Mouse (Mus musculus) duodenum, adult 2 months (tissue): Measurements from ENCODE around the gene Sgip1. TPM values are rescaled to one million over a fixed set of nuclear protein-coding genes. Genes with fewer than 3 reads are reported as not detected.

ENCODE experiments used
- polyA plus RNA-seq: library from polyadenylated mRNA; depleted of rRNA; stranded (reverse); fragments of >200 nt; gene quantifications from 2 replicates; pipeline ENCODE4 v1.2.3, GENCODE M21; 2012; ENCODE audit warnings: low replicate concordance; rRNA removed

The Sgip1 gene
- 0.21 and 0.32 TPM in 2 replicates for polyA plus RNA-seq

DNA sequence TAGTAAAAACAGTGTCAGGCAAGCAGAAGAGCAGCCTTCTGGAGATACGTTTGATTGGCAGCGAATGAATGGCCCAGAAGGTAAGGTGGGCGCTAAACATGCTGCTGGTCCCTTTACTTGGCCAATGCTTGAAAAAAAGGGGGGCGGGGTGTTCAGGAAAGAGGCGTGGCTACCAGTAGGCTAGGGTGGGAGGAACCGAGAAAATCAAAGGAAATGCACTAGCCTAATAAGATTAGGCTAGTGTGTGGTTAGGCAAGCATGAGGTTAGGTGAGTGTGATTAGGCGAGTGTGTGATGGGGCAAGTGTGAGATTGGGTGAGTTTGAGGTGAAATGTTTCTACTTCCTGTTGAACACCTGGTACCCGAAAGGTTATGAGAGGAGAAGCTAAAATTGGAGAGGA lies at the start of gene Sgip1:
Sgip1 (plus strand) TSS at position 11 of the 400 bp plus-strand sequence.

GRCm38 (mm10) chr4:102978440-102978839 lies 237.3 kb downstream of the Sgip1 start, which contains the start of gene Tctex1d1:
TSS of gene Tctex1d1 (plus strand) at chr4:102978606.

Other genes with a start within 250 kb of the Sgip1 start
- not detected in 2 replicates for gene Tctex1d1, start 237.3 kb downstream of the Sgip1 start, polyA plus RNA-seq